Mouse (Mus musculus) G1E (cell line): ENCODE results near the gene Crim1. TPM values are rescaled to one million over a fixed set of nuclear protein-coding genes. Genes with fewer than 3 reads are reported as not detected.

Source experiments
- ATAC-seq: 2 replicates; pipeline ENCODE4 v1.8.0; 2016; ENCODE audit warnings: mild to moderate bottlenecking; ENCODE audit not compliant: insufficient number of reproducible peaks, poor library complexity, low FRiP score, severe bottlenecking; ENCODE audit errors: extremely low read depth
- DNase-seq: peaks from one replicate; pipeline ENCODE4 v3.0.0; 2012; ENCODE audit warnings: low spot score
- H3K27me3 ChIP-seq: 2 replicates; pipeline ENCODE4 v1.6.1; 2012; ENCODE audit warnings: mild to moderate bottlenecking, low read length, inconsistent platforms; ENCODE audit not compliant: insufficient read depth
- H3K36me3 ChIP-seq: replicated peaks from 2 replicates; pipeline ENCODE3; 2012; ENCODE audit warnings: mild to moderate bottlenecking, inconsistent platforms
- H3K4me1 ChIP-seq: 2 replicates; pipeline ENCODE4 v1.6.1; 2012; ENCODE audit warnings: low read depth, low read length, inconsistent platforms, mixed read lengths; ENCODE audit not compliant: insufficient read depth
- H3K4me3 ChIP-seq: 2 replicates; pipeline ENCODE4 v1.5.1; 2012; ENCODE audit warnings: low read depth, mild to moderate bottlenecking, inconsistent platforms, low read length, moderate library complexity, mixed read lengths
- H3K9me3 ChIP-seq: replicated peaks from 2 replicates; pipeline ENCODE4 v1.6.1; 2012; ENCODE audit warnings: inconsistent platforms
- CTCF ChIP-seq: IDR thresholded peaks from 2 replicates; pipeline ENCODE4 v1.5.1; 2012; ENCODE audit warnings: low read depth, low read length, inconsistent platforms, mixed read lengths
- GATA1 ChIP-seq: IDR thresholded peaks from 2 replicates; pipeline ENCODE4 v1.6.1; 2012; ENCODE audit warnings: borderline replicate concordance, low read length, inconsistent platforms, mixed read lengths
- GATA2 ChIP-seq: IDR thresholded peaks from 2 replicates; pipeline ENCODE4 v1.6.1; 2012; ENCODE audit warnings: low read depth, low read length, inconsistent platforms, borderline replicate concordance
- POLR2AphosphoS5 ChIP-seq: IDR thresholded peaks from 2 replicates; pipeline ENCODE4 v1.6.1; 2012; ENCODE audit warnings: low read depth, low read length, inconsistent platforms; ENCODE audit not compliant: insufficient replicate concordance
- TAL1 ChIP-seq: conservative IDR thresholded peaks from 2 replicates; pipeline ENCODE4 v1.6.1; 2012; ENCODE audit warnings: low read depth, low read length, inconsistent platforms, mixed read lengths
- polyA plus RNA-seq: library from polyadenylated mRNA; stranded (reverse); fragments of >175 nt; gene quantifications from 2 replicates; pipeline ENCODE4 v1.2.3, GENCODE M21; 2012
- total RNA-seq, 2 experiments: library from RNA; stranded (forward) in 1 of 2; stranded (reverse) in 1 of 2; fragments of 200-1000 nt in 1 of 2; fragments of >200 nt in 1 of 2; fragmentation: Nextera tagmentation in 1 of 2; gene quantifications; 2 replicates each; pipeline ENCODE4 v1.2.3; 2014 to 2017

Crim1 gene
- total and polyA plus RNA-seq, 3 experiments: 20.3 to 37.8 (median 21.9) TPM

DNA sequence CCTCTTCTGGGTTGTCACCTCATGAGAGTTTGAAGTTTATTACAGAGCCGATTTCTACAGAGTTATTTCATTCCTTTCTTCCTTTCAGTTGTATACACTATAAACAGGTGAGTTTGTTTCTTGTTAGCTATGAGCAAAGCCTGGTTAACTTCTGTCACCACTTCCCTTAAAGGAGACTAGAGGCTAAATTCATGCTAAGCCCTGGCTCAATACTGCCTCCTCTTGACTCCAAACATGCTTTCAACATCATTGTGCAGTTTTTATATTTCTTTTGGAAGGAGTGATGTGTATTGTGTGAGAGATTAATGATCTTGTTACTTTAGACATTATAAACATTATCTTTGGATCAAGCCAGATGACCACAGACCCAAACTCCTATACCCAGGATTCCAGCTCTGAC is 170.4 kb downstream of the Crim1 start:
- H3K27me3 ChIP-seq: no peaks in the 10 kb centered on the region
- H3K36me3 ChIP-seq: peaks cover 91% of the 10 kb centered on the region
- no peak overlapping the region for H3K4me3 ChIP-seq
- ATAC-seq (no peak), DNase-seq (no peak)
- TF ChIP-seq CTCF: no peak
- no peak for TF ChIP-seq GATA2
- no peak for TF ChIP-seq POLR2AphosphoS5
- no peak for TF ChIP-seq GATA1
- TF ChIP-seq TAL1: no peak
- peaks cover 10% of the 10 kb centered on the region; the same call in 1 of the 2 replicates for H3K4me1 ChIP-seq
- H3K9me3 ChIP-seq: no peaks in the 10 kb centered on the region

- Histone ChIP-seq H3K27me3 (no peaks in the 10 kb centered on the region), H3K9me3 (no peaks in the 10 kb centered on the region), H3K4me3 (no peak overlapping the region), H3K4me1 (peaks cover 1% of the 10 kb centered on the region; the same call in 1 of the 2 replicates), H3K36me3 (peaks cover 82% of the 10 kb centered on the region)
- DNase-seq: no peak
- no peak for ATAC-seq
- no peak for TF ChIP-seq GATA1
- TF ChIP-seq POLR2AphosphoS5: no peak
- TF ChIP-seq CTCF: no peak
- no peak for TF ChIP-seq TAL1
- TF ChIP-seq GATA2: no peak
Observed at GRCm38 (mm10) chr17:78373174-78373573, 173.1 kb downstream of the Crim1 start.

GRCm38 (mm10) chr17:78373849-78374248 is 173.8 kb downstream of the Crim1 start:
- Histone ChIP-seq H3K4me1 (no peaks in the 10 kb centered on the region), H3K4me3 (no peak overlapping the region), H3K9me3 (no peaks in the 10 kb centered on the region), H3K27me3 (no peaks in the 10 kb centered on the region), H3K36me3 (peaks cover 82% of the 10 kb centered on the region)
- no peak for ATAC-seq
- TF ChIP-seq POLR2AphosphoS5 (no peak), CTCF (no peak), GATA1 (no peak), GATA2 (no peak), TAL1 (no peak)
- DNase-seq: no peak

GRCm38 (mm10) chr17:78374756-78375155 is 174.7 kb downstream of the Crim1 start:
- Histone ChIP-seq H3K4me3 (no peak overlapping the region), H3K27me3 (no peaks in the 10 kb centered on the region), H3K9me3 (no peaks in the 10 kb centered on the region), H3K36me3 (peaks cover 82% of the 10 kb centered on the region), H3K4me1 (no peaks in the 10 kb centered on the region)
- DNase-seq (no peak), ATAC-seq (no peak)
- no peak for TF ChIP-seq GATA2
- TF ChIP-seq POLR2AphosphoS5: no peak
- TF ChIP-seq TAL1: no peak
- no peak for TF ChIP-seq GATA1
- TF ChIP-seq CTCF: no peak

DNA sequence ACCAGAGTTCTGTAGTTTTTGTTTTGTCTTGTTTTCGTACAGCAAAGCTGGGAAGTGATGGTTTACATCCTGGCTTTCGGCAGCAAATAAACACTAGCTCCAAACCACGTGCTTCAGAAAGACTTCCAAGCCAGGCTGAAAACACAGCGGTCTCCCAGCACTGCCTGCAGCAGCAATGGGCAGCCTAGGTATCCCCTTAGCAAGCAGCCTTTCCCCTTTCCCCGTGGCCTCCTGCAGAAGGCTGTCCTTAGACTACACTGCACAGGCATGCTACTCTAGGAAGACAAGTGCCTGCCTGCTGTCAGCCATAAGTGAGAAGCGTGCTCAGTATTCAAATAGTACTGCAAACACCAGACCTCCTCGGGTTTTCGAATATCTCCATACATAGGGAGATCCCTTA is 176.5 kb downstream of the Crim1 start:
- H3K4me1 ChIP-seq: no peaks in the 10 kb centered on the region
- no peaks in the 10 kb centered on the region for H3K9me3 ChIP-seq
- no peak overlapping the region for H3K4me3 ChIP-seq
- no peaks in the 10 kb centered on the region for H3K27me3 ChIP-seq
- H3K36me3 ChIP-seq: peaks cover 77% of the 10 kb centered on the region
- DNase-seq (no peak), ATAC-seq (no peak)
- TF ChIP-seq GATA1 (no peak), POLR2AphosphoS5 (no peak), TAL1 (no peak), CTCF (no peak), GATA2 (no peak)

DNA sequence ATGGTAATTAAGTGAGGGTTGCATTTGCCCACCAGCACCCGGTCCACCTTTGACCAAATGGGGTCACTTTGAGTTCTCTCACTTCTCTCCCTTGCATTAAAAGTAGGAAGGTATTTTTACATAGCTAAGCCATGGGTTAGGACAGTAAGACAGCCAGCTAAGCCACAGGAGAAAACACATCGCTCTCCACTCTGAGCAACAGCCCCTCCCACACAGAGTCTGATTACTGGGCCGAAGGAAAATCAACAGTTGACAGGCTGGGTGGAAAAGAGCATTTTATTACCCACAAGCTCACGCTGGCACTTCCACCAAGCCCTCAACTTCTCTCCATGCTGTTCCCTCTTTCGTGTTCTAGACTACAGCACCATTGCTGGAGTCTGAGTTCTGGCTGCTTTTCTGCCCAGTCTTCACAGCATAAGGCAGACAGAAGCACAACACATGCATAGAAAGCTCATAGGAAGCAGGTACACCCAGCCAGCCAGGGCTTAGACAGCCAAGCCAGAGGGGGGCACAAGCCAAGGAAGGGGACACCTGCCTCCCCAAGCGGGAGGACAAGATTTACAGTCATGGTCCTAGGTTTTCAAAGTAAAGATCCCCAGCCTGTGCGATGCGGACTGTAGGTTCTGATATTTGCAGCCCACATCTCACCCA is 179.2 kb downstream of the Crim1 start:
- Histone ChIP-seq H3K36me3 (peaks cover 81% of the 10 kb centered on the region), H3K4me1 (no peaks in the 10 kb centered on the region), H3K9me3 (no peaks in the 10 kb centered on the region), H3K4me3 (no peak overlapping the region), H3K27me3 (no peaks in the 10 kb centered on the region)
- DNase-seq: no peak
- no peak for ATAC-seq
- TF ChIP-seq GATA1 (no peak), POLR2AphosphoS5 (no peak), TAL1 (no peak), GATA2 (no peak), CTCF (no peak)

DNA sequence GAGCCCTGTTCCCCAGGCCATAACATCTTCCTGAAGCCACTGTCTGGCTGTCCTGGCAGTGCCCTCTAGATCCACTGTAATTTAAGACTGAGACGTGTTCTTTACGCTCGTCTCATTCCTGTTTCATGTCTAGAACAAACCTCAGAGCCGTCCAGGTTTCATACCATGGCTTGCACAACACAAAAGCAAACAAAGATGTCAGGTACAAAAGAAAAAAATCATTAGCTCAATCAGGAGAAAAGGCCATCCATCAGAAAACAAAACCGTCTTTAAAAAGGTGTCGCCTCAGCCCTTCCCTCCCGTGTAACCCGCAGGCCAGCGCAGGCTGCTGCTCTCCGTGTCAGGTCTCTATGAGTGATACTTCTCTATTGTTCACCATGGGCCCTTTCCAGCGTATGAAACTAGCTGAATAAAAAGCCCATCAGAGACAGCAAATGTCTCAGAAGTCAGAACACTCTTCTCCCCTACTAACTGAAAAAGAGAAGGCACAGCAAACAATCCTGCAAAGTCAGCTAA is 179.7 kb downstream of the Crim1 start:
- Histone ChIP-seq H3K4me1 (no peaks in the 10 kb centered on the region), H3K27me3 (no peaks in the 10 kb centered on the region), H3K9me3 (no peaks in the 10 kb centered on the region), H3K4me3 (no peak overlapping the region), H3K36me3 (peaks cover 79% of the 10 kb centered on the region)
- DNase-seq: no peak
- TF ChIP-seq CTCF (no peak), GATA1 (no peak), TAL1 (no peak), POLR2AphosphoS5 (no peak)
- ATAC-seq: no peak
